Mouse (Mus musculus) left cerebral cortex, postnatal 10 days (tissue): Measurements from ENCODE around the gene Gm20388. TPM values are rescaled to one million over a fixed set of nuclear protein-coding genes. Genes with fewer than 3 reads are reported as not detected.

Experiments
- DNase-seq, 2 experiments: peaks; one replicate each; pipeline ENCODE4 v3.0.0; 2021 to 2022; ENCODE audit warnings: low spot score in 2 of 2, mixed read lengths in 1 of 2; ENCODE audit errors: extremely low spot score in 1 of 2
- intact Hi-C: fragments of 180-260 bp; cut with DNase I; formaldehyde crosslinking; loops from one replicate; pipeline ENCODE4 v1.15.1; 2025
- total RNA-seq, 2 experiments: library from RNA; stranded (reverse); gene quantifications; 2 replicates each; pipeline ENCODE4 v1.2.3; 2021

Gene Gm20388
- total RNA-seq, 2 experiments from 2014 or later, result 4.4 to 9.0 TPM

GRCm38 (mm10) chr8:119997266-119997665 lies 86.6 kb downstream of the Gm20388 start:
- intact Hi-C loops, result no loop called here

GRCm38 (mm10) chr8:120000461-120000860 lies 89.8 kb downstream of the Gm20388 start:
- intact Hi-C loops, result no loop called here
- DNase-seq, result no peak

More at GRCm38 (mm10) chr8:119997266-119997665, 86.6 kb downstream of the Gm20388 start:
- DNase-seq, result no peak

- intact Hi-C loops, result no loop called here
- no peak for DNase-seq
Observed at GRCm38 (mm10) chr8:120001712-120002111, 91.1 kb downstream of the Gm20388 start.

GRCm38 (mm10) chr8:120002348-120002747 lies 91.7 kb downstream of the Gm20388 start:
- intact Hi-C loops, result no loop called here
- DNase-seq, result no peak

GRCm38 (mm10) chr8:120004154-120004702 lies 93.6 kb downstream of the Gm20388 start:
- DNase-seq, result no peak
- intact Hi-C loops, result no loop called here

GRCm38 (mm10) chr8:120004705-120005381 lies 94.2 kb downstream of the Gm20388 start:
- intact Hi-C loops, result no loop called here
- DNase-seq, result no peak

- intact Hi-C loops, result no loop called here
- DNase-seq, result no peak
Observed at GRCm38 (mm10) chr8:120006645-120007160, 96.1 kb downstream of the Gm20388 start.

- intact Hi-C loops, result no loop called here
- no peak for DNase-seq
Observed at GRCm38 (mm10) chr8:120007178-120007577, 96.5 kb downstream of the Gm20388 start.

- intact Hi-C loops, result no loop called here
- no peak for DNase-seq
Observed at GRCm38 (mm10) chr8:120009284-120009683, 98.6 kb downstream of the Gm20388 start.

- intact Hi-C loops, result no loop called here
- no peak for DNase-seq
Observed at GRCm38 (mm10) chr8:120012491-120012890, 101.8 kb downstream of the Gm20388 start.

- no peak for DNase-seq
- intact Hi-C loops, result no loop called here
Observed at GRCm38 (mm10) chr8:120012927-120013326, 102.3 kb downstream of the Gm20388 start.

GRCm38 (mm10) chr8:120014267-120015023 lies 103.8 kb downstream of the Gm20388 start:
- DNase-seq, result no peak
- intact Hi-C loops, result no loop called here

GRCm38 (mm10) chr8:120015916-120016315 lies 105.3 kb downstream of the Gm20388 start:
- intact Hi-C loops, result no loop called here
- no peak for DNase-seq

GRCm38 (mm10) chr8:120016424-120016823 lies 105.8 kb downstream of the Gm20388 start:
- intact Hi-C loops, result no loop called here
- no peak for DNase-seq

- no peak for DNase-seq
- intact Hi-C loops, result no loop called here
Observed at GRCm38 (mm10) chr8:120017349-120017748, 106.7 kb downstream of the Gm20388 start.

- DNase-seq, result no peak
- intact Hi-C loops, result no loop called here
Observed at GRCm38 (mm10) chr8:120017786-120018185, 107.1 kb downstream of the Gm20388 start.

GRCm38 (mm10) chr8:120018379-120018778 lies 107.7 kb downstream of the Gm20388 start:
- intact Hi-C loops, result no loop called here
- no peak for DNase-seq

GRCm38 (mm10) chr8:120019297-120019696 lies 108.7 kb downstream of the Gm20388 start:
- intact Hi-C loops, result no loop called here
- peak in 1 of 2 experiments; percentile 23 for DNase-seq

GRCm38 (mm10) chr8:120020298-120020697 lies 109.7 kb downstream of the Gm20388 start:
- no peak for DNase-seq
- intact Hi-C loops, result no loop called here

GRCm38 (mm10) chr8:120026199-120026598 lies 115.6 kb downstream of the Gm20388 start:
- DNase-seq, result no peak
- intact Hi-C loops, result no loop called here
